Mouse (Mus musculus) embryonic fibroblast, embryonic 13.5 days (primary cell): ENCODE results near the gene Lmbr1l.

Experiments used
- CTCF ChIP-seq: IDR thresholded peaks from 2 replicates; pipeline ENCODE4 v1.5.1; 2011; ENCODE audit warnings: mild to moderate bottlenecking, control low read depth, low read length, moderate library complexity, borderline replicate concordance; ENCODE audit not compliant: insufficient read depth
- POLR2A ChIP-seq: IDR thresholded peaks from 2 replicates; pipeline ENCODE4 v1.6.1; 2011; ENCODE audit warnings: low read depth, mild to moderate bottlenecking, control low read depth, low read length, moderate library complexity

GRCm38 (mm10) chr15:98930017-98930734, 12.1 kb upstream of the Lmbr1l start:
- TF ChIP-seq POLR2A (peak; percentile 70), CTCF (no peak)
